Mouse (Mus musculus): Measurements from ENCODE around the gene Tbc1d30.
"Not testable (repeated sequence)": the region's sequence is repeated elsewhere in the genome, so short reads cannot be mapped to it uniquely, and the experiment has no call there.

Gene Tbc1d30

DNA sequence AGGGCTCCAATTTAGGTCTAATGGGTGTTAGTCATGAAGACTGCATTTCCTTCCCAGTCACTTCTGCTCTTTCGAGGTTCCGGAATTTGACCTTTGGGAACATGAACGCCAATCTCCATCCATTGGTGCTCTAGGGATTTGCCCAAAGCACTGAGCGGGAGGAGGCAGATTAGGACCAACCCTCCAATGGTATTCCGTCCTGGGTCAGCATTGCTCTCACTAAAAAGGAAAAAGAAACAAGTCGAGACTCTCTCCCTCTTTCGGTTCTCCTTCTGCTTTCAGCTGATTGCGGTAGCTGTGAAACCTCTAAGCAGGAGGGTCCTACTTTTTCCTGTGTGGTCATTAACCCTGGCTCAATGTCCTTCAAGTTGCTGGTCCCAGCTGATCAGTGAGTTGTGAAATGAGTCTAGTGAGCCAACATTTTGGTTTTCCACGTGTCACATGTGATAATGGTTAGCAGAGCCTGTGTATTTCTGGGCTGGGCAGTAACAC lies 14.7 kb upstream of the Tbc1d30 start:
- no peak for DNase-seq (ENCODE audit: low read depth, low spot score)

DNA sequence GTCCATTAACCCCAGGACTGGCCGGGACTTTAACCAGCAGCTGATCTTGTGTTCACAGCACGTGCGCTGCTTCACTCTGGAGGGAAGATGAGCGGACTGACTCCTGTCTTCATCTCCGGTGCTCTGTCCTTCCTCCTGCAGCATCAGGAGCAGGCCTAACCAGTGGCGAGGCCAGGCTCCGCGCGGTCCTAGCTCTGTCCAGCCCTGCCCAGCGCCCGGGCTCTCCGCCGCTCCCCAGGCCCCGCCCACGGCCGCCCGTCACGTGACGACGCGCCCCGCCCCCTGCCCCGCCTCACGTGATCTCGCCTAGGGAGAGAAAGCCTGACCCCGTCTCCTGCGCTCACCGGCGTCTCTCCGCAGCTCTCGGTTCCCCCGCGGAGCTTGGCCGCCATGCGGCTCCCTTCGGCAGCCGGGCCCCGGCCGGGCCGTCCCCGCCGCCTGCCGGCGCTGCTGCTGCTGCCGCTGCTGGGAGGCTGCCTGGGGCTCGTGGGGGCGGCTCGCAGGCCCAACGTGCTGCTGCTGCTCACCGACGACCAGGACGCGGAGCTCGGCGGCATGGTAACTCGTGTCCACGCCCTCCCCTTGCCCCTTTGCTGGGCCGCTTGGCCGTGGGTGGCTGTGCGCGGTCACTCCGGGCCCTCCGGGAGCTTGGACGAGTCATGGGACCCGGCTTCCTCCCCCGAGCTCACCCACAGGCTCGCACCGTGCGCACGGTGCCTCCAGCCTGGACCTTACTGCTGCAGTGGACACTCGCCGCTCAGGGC lies 13.9 kb upstream of the Tbc1d30 start, which contains the start of gene Gns:
TSS of gene Gns (plus strand) at position 290 of the 764 bp plus-strand sequence.
- DNase-seq (ENCODE audit: low read depth, low spot score) = peak; percentile 88

DNA sequence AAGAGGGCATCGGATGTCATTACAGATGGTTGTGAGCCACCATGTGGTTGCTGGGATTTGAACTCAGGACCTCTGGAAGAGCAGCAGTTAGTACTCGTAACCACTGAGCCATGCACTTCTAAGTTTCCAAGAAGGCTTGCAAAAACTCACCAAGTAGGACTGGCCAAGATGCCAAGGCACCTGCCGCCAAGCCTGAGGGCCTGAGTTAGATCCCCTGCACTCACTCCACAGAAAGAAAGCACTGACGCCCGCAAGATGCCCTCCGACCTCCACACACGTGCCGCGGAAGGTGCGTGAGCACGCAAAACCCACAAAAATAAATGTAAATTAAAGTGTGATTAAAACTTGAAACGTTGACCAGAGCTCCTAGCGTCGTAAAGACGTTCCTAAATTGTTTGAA lies 13.2 kb upstream of the Tbc1d30 start:
- DNase-seq (ENCODE audit: low read depth, low spot score) = no peak

DNA sequence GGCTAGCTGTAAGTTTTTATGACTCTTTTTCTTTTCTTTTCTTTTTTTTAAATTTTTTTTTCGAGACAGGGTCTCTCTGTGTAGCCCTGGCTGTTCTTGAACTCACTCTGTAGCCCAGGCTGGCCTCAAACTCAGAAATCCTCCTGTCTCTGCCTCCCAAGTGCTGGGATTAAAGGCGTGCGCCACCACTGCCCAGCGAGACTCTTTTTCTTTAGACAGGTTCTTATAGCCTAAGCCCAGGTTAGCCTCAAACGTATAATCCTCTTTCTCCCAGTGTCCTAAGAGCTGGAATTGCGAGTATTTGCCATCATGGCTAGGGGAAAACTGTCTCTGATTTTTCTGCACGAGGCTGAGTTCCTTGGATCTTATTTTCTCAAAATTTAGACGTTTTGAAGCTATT lies 12.1 kb upstream of the Tbc1d30 start:
- DNase-seq (ENCODE audit: low read depth, low spot score) = no peak

DNA sequence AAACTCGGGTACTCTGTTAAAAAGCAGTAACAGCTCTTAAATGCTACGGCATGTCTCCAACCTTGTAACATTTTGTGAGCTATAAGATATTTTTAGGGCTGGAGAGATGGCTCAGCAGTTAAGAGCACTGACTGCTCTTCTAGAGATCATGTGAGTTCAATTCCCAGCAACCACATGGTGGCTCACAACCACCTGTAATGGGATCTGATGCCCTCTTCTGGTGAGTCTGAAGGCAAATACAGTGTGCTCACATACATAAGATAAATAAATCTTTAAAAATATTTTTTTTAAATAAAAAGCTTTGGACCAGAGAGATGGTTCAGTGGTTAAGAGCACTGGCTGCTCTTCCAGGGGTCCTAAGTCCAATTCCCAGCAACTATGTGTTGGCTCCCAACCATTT lies 9.3 kb upstream of the Tbc1d30 start:
- no peak for DNase-seq (ENCODE audit: low read depth, low spot score)

DNA sequence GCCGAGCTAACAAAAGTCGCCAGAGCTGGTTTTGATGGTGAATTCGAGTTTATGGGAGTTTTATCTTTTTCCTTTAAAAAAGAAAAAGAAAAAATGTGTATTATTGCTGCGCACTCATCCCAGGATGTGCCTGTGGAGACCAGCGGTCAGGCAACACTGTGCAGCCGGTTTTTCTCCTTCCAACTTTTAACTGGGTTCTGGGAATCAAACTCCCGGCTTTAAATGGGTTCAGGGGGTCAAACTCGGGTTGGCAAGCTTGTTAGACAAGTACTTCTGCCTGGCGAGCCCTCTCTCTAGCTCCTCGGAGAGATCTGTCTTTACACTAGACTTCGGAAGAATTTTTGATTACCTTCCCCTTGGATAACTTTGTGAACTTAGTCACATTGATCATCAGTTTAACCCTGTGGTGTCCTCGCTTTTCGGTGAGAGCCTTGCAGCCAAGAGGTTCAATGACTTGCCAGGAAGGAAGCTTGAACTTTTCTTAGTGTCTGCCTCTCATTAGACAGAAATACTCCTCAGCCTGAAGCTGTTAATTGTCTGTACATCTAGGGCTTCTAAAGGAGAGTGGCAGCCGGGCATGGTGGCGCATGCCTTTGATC lies 713 bp upstream of the Tbc1d30 start:
- no peak for DNase-seq (ENCODE audit: low read depth, low spot score)

DNA sequence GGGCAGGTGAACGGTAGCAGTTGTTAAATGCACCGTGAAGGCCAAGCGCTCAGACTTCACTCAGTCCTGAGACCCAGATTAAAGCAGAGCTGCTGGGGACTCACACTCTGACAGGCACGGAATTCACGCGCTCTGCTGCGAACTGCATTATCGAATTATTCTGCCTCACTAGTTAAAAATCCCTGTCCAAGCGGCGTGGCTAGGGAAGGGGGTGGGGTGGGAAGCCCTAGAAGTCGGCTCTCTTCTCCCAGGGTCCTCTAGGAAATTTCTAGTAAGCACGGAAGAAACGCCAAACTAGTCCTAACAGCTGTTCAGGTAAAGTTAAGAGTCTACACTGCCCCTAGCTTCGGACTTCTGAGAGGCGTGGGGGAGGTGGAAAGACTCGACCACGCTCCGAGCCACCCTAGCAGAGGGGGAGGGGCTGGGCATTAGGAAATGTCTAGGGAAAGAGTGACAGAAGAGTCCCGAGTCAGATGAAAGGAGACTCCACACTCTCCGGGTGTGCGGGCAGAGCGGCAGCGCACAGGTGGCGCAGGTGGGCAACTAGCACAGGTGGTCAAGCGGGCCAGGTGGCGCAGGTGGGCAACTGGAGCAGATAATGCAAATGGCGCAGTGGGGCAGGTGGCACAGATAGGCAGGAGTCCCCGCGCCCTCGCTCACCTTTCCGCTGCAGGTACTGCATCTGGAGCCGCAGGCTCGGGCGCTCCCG lies 567 bp downstream of the Tbc1d30 start:
- no peak for DNase-seq (ENCODE audit: low read depth, low spot score)

DNA sequence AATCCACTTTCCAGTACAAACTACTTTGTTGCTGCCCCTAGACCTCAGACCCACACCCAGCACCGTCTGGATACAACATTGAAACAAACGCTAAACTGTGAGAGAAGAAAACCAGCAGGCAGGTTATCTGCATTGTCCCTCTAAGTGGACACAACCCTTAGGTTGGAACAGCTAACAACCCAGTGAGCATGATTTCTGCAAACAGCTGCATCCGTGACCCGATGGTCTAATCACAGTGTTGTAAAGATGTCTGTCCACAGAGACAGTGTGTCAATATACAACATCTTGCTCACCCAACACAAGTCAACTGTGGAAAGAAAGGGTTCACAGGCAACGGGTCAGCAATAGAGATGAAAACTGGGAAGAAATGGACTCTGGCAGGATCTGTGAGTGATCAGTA lies 1.8 kb downstream of the Tbc1d30 start:
- no peak for DNase-seq (ENCODE audit: low read depth, low spot score)

DNA sequence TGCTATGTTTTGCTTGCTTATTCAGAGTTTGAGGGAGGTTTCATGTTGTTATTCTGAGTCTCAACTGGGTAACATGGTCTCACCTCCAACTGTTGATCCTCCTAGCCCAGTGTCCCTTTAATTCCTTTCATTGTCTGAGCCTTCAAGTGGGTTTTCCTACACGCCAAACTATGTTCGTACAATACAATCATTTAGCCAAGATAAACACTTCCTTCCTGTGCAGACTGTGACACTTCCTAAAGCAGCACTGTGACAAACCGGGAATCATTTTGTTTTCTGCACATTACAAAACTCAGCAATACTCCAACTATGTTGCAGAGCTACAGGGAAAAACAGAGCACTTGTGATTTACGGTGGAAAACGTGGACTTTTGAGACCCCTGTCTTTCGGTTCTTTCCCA lies 7.2 kb downstream of the Tbc1d30 start:
- no peak for DNase-seq (ENCODE audit: low read depth, low spot score)

DNA sequence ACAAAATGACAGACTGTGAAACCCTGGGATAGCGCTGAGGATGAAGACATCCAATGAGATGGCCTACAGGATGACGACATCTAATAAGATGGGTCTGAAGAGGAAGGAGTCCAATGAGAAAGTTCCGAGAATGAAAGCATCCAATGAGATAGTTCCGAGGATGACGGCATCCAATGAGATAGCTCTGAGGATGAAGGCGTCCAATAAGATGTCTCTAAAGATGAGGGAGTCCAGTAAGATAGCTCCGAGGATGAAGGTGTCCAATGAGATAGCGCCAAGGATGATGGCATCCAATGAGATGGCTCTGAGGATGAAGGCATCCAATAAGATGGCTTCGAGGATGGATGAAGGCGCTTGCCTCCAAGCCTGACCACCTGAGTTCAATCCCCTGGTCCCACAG lies 8.8 kb downstream of the Tbc1d30 start:
- DNase-seq (ENCODE audit: low read depth, low spot score) = no peak

DNA sequence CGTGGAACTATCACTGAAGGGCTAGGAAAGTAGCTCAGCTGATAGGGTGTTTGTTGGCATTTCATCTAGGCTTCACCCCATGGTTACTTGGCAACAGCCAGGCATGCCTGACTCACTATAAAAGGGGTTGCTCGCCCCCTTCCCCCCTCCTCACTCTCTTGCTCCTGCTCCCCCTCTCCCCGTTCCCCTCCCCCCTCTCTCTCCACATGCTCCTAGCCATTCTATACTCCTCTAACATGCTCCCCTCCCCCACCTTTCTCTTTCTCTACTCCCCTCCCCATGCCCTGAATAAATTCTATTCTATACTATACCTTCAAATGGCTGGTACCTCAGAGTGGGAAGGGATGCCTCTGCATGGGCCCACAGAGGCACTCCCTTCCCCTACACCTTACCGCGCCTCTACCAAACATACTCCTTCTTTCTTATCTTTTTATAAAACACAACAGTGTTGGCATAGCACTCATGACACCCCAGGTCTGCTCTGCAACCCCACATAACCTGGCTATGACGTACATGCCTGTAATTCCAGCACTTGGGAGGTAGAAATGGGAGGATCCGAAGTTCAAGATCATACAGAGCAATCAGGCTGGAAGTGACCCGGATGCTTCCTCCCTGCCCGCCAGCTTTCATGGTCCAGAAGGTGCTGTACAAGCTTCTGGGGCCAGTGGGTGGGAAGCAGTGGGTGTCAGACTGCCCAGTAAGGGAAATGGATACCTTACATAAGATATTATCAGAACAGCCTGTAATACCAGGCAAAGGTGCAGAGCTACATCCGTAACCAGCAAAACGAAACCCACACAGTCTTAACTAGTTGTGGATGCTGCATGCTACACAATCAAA lies 10.1 kb downstream of the Tbc1d30 start:
- DNase-seq (ENCODE audit: low read depth, low spot score) = no peak

DNA sequence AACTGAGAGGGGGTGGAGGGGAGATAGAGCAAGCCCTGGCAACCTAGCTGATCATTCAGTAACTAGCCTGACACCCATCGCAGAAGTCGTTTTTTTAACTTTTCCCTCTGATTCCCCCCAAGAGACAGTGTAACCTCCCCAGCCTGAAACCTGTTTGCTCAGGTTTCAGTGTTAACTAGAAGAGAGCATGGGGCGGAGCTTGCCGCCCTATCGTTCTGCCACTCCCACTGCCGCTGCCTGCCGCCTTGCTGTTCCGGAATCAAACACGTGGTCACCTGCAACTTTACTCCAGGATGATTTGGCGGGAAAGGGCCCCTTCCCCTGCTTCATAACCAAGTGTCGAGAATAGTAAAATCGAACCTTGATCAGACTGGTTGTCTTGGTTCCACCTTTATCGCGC lies 14.5 kb downstream of the Tbc1d30 start:
- DNase-seq (ENCODE audit: low read depth, low spot score) = not testable (repeated sequence)

DNA sequence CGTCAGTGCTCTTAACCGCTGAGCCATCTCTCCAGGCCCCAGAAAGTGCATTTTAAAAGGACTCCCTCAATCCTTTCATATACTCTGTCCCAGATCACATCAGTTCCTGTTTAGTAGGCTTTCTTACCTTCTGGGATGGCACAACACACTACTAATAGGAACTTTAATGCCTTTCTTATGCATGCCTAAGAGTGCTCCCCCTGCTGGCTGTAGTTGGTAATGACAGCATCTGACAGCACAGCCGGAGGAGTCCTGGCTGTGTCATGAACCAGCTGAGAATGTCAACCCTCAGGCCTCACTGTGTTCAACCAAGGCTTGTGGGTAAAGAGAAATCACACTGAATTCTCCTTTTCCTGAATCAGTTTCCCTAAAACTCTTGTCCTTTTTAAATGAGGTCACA lies 16.5 kb downstream of the Tbc1d30 start:
- peak; percentile 43 for DNase-seq (ENCODE audit: low read depth, low spot score)

DNA sequence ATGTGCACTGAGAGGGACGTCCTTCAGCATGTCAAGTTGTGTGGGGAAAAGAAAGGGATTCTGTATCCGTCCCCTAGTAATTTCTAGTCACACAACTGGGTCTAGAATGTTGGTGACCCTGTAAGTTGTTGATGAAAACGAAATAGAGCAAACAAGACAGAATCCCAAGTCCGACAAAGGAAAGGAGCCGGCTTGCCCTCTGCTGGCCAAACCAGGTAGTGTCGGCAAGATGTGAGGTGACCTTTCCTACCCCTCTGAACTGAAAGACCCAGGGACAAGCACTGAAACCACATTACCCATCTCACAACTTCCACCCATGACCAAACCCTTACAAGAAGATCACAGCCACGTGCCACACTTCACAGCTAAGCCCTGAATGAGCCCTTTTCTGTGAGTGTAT lies 20.1 kb downstream of the Tbc1d30 start:
- peak; percentile 48 for DNase-seq (ENCODE audit: low read depth, low spot score)

DNA sequence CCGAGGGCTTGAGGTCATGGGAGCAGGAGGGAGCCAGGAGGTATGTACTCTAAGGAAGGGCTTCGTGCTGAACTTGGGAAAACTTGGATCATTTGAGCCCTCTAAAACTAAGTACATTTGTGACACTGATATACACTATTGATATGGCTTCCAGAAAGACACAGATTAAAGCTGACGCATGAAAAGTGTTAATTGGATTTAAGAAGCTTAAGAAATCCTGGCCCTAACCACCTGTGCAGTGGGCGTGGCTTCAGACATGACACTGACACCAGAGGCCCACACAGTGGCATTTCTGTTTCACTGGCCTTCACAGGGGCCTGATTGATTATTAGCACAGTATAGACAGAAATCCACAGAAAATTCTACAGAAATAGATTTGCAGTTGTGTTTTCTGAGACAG lies 21.5 kb downstream of the Tbc1d30 start:
- DNase-seq (ENCODE audit: low read depth, low spot score) = peak; percentile 57

DNA sequence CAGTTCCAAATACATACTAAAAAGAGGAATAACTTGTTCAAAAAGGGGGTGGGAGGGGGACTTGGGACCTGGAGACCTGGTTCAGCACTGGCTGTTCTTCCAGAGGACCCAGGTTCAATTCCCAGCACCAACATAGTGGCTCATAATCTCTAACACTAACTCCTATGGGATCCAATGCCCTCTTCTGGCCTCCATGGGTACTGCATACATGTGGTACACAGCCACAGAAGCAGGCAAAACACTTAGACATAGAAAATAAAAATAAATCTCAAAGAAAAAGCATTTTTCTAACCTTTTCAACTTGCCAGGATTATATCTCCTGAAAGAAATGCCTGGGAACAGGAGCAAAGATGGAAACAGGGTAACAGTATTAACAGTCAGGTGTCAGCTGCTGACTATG lies 24.9 kb downstream of the Tbc1d30 start:
- no peak for DNase-seq (ENCODE audit: low read depth, low spot score)

DNA sequence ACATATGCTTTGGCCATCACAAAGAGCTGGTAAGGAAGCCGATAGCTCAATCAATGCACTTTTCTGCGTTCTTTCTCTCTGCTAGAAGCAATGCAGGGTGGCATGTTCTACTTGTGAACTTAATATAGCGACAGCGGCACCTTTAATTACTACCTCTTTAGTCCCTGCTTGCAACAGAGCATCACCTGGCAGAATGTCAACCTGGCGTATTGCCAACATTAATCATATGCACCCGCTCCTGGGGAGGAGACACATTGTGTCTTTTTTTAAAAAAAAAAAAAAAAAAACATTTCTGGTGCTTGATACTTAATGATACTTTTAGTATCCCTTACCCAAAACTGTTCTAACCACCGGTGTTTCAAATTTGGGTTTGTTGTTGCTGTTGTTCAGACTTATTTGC lies 27.6 kb downstream of the Tbc1d30 start:
- DNase-seq (ENCODE audit: low read depth, low spot score) = no peak

DNA sequence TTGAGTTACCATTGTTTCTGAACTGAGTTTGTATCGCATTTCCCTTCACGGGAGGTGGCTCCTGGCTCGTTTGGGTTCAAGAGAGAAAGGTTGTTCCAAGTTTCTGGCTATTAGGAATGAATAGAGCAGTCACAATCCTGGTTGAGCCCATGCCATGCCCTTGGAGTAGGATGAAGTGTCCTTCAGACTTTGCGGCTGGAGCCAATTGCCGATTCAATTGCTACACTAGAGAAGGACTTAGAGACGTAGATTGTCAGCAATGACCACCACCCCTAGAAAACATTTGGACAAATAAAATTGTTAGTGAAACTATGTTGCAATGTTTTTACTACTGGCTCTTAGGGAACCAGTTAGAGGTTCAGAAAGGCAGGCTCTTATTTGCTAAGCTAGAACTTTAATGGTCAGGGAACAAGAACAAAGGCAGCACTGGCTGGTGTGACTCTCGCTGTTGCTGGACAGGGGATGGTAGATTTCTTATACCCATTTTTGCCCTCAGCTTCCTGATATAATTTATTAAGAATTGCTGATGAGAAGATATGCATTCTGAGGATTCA lies 32.6 kb downstream of the Tbc1d30 start:
- DNase-seq (ENCODE audit: low read depth, low spot score) = no peak

DNA sequence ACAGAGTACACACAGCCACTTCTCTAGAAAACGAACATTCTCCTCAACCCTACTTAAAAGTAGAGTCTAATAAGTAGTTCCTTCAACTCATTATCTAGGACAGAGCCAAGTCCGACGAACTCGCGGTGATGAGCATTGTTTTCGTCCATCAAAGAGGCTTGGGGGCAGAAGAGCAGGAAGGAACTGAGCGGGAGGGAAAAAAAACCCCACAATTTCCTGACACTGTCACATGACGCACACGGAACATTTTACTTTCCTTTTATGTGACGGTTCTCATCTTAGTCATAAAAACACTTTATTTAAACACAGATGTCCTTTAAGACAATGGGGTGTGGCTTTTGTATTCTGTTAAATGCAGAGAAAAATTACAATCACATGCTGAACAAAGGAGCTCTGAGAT lies 34.7 kb downstream of the Tbc1d30 start:
- DNase-seq (ENCODE audit: low read depth, low spot score) = no peak

DNA sequence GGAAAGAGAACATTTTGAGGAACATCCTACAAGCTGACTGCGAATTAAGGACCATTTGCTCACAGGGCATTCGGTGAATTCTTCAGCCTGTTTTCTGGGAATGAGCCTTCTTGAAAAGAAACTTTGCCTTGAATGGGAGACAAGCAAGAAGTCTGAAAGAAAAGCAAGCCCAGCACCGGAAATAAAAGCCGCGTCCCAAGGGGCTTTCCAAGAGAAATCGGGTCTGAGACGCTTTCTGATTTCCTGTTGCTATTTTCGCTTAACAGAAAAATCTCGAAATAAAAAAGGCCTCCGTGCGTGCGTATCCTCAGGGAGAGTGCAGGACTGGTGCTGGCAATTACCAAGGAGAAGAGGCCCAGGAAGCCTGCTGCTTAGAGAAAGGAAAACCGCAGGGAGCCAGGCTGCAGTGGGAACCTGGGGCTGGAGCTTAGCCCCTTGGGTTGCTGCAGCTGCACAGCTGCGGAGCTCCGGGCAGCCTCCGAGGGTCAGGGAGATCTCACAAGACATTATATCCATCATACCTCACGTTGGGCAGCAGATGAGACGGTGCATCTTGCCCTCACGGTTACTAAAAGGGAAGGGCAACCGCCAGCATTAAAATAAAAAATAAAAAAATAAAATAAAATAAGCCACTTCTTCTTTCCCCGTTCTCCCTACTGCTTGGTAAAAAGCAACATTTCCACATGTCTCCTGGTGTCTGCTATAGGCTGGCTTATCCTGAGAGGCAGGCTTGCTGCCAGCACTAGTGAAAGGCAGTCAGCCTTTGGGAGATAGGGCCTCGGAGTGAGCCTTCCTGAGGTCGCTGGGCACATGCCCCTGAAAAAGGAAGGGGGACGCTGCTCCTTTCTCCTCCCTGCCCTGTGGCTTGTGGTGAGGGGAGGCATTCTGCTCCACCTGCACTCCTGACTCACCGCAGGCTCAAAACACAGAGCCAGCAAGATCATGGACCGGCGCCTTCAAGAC lies 35.5 kb downstream of the Tbc1d30 start:
- no peak for DNase-seq (ENCODE audit: low read depth, low spot score)
